Mouse (Mus musculus) NIH3T3 (cell line): ENCODE data around the gene Adgrg2.

ENCODE experiments used
- DNase-seq: peaks from one replicate; pipeline ENCODE4 v3.0.0-alpha.2; 2012; ENCODE audit warnings: low read depth

The Adgrg2 gene

GRCm38 (mm10) chrX:160390464-160390956, at the start of gene Adgrg2:
Gene Adgrg2 (plus strand): TSS chrX:160390690.
- no peak for DNase-seq

GRCm38 (mm10) chrX:160350995-160351394, 39.5 kb upstream of the Adgrg2 start:
- DNase-seq, result no peak

- no peak for DNase-seq
Observed at GRCm38 (mm10) chrX:160351967-160352677, 38.4 kb upstream of the Adgrg2 start.

- DNase-seq, result peak; percentile 6
Observed at GRCm38 (mm10) chrX:160384748-160385501, 5.6 kb upstream of the Adgrg2 start.

GRCm38 (mm10) chrX:160385502-160385772, 5.1 kb upstream of the Adgrg2 start:
- no peak for DNase-seq

- no peak for DNase-seq
Observed at GRCm38 (mm10) chrX:160412930-160413453, 22.5 kb downstream of the Adgrg2 start.

- no peak for DNase-seq
Observed at GRCm38 (mm10) chrX:160413881-160414395, 23.4 kb downstream of the Adgrg2 start.

- DNase-seq, result no peak
Observed at GRCm38 (mm10) chrX:160418397-160418796, 27.9 kb downstream of the Adgrg2 start.

GRCm38 (mm10) chrX:160423737-160424136, 33.2 kb downstream of the Adgrg2 start:
- no peak for DNase-seq

GRCm38 (mm10) chrX:160426486-160426885, 36.0 kb downstream of the Adgrg2 start:
- no peak for DNase-seq

- DNase-seq, result no peak
Observed at GRCm38 (mm10) chrX:160426930-160427329, 36.4 kb downstream of the Adgrg2 start.

- DNase-seq, result no peak
Observed at GRCm38 (mm10) chrX:160432192-160432591, 41.7 kb downstream of the Adgrg2 start.

- DNase-seq, result peak; percentile 1
Observed at GRCm38 (mm10) chrX:160441272-160441671, 50.8 kb downstream of the Adgrg2 start.

GRCm38 (mm10) chrX:160448351-160448750, 57.9 kb downstream of the Adgrg2 start:
- no peak for DNase-seq

- peak; percentile 38 for DNase-seq
Observed at GRCm38 (mm10) chrX:160449363-160449762, 58.9 kb downstream of the Adgrg2 start.

- peak; percentile 2 for DNase-seq
Observed at GRCm38 (mm10) chrX:160455686-160456085, 65.2 kb downstream of the Adgrg2 start.

- DNase-seq, result no peak
Observed at GRCm38 (mm10) chrX:160471257-160471786, 80.8 kb downstream of the Adgrg2 start.

GRCm38 (mm10) chrX:160489784-160490183, 99.3 kb downstream of the Adgrg2 start:
- DNase-seq, result no peak

GRCm38 (mm10) chrX:160494333-160494732, 103.8 kb downstream of the Adgrg2 start:
- DNase-seq, result peak; percentile 59

GRCm38 (mm10) chrX:160494921-160495320, 104.4 kb downstream of the Adgrg2 start:
- no peak for DNase-seq

GRCm38 (mm10) chrX:160496473-160496872, 106.0 kb downstream of the Adgrg2 start:
- DNase-seq, result no peak

GRCm38 (mm10) chrX:160501095-160501494, 110.6 kb downstream of the Adgrg2 start:
- DNase-seq, result no peak

- DNase-seq, result no peak
Observed at GRCm38 (mm10) chrX:160501687-160502047, 111.2 kb downstream of the Adgrg2 start.
